Mouse (Mus musculus) hindbrain, embryonic 10.5 days (tissue): ENCODE data around the gene Nrp2. TPM values are rescaled to one million over a fixed set of nuclear protein-coding genes. Genes with fewer than 3 reads are reported as not detected.

Experiments used
- DNase-seq: peaks from one replicate; pipeline ENCODE4 v3.0.0-alpha.2; 2017; ENCODE audit warnings: low spot score
- H3K27ac ChIP-seq: fragments of 300-500 bp; sonication (generic); 2 replicates; pipeline ENCODE4 v1.5.1; 2016; ENCODE audit warnings: mild to moderate bottlenecking, moderate library complexity
- H3K27me3 ChIP-seq: fragments of 300-500 bp; sonication (generic); 2 replicates; pipeline ENCODE4 v1.6.1; 2016; ENCODE audit warnings: mild to moderate bottlenecking; ENCODE audit not compliant: poor library complexity, insufficient read depth, severe bottlenecking
- H3K36me3 ChIP-seq: fragments of 300-500 bp; sonication (generic); 2 replicates; pipeline ENCODE4 v1.6.1; 2016; ENCODE audit warnings: mild to moderate bottlenecking, moderate library complexity
- H3K4me1 ChIP-seq: fragments of 300-500 bp; sonication (generic); replicated peaks from 2 replicates; pipeline ENCODE4 v1.6.1; 2016; ENCODE audit warnings: mild to moderate bottlenecking
- H3K4me3 ChIP-seq: fragments of 300-500 bp; sonication (generic); 2 replicates; pipeline ENCODE4 v1.5.1; 2016; ENCODE audit warnings: mild to moderate bottlenecking, moderate library complexity
- H3K9me3 ChIP-seq: fragments of 300-500 bp; sonication (generic); 2 replicates; pipeline ENCODE4 v1.6.1; 2016; ENCODE audit warnings: mild to moderate bottlenecking, moderate library complexity
- WGBS: fragments of 180-500 bp; shearing (Covaris S2); methylation state at CpG from one replicate; pipeline ENCODE4 v1.1.7; 2016; 5-methylcytosine and 5-hydroxymethylcytosine counted together
- polyA plus RNA-seq: library from polyadenylated mRNA; unstranded; fragments of >200 nt; fragmentation: Nextera tagmentation; extraction: Ambion mirVana; gene quantifications from 2 replicates; pipeline ENCODE4 v1.2.1, GENCODE M21; 2016

The Nrp2 gene
- polyA plus RNA-seq, 1 experiment from 2014 or later = 23.1 TPM

- Histone ChIP-seq H3K36me3 (peaks cover 19% of the 10 kb centered on the region), H3K27ac (no peak overlapping the region), H3K9me3 (no peaks in the 10 kb centered on the region), H3K4me1 (peaks cover 15% of the 10 kb centered on the region), H3K4me3 (no peak overlapping the region), H3K27me3 (0 out of 2 replicates have a peak, but pooled peaks cover under 1% of the 10 kb centered on the region)
- WGBS = 86% methylated on average over 10 of the region's 10 CpGs
- DNase-seq = no peak
These were observed 84.5 kb downstream of the Nrp2 start for GRCm38 (mm10) chr1:62787546-62787945.

- WGBS = 25% methylated on average over 19 of the region's 19 CpGs
- DNase-seq = peak; percentile 63
- H3K9me3 ChIP-seq = no peaks in the 10 kb centered on the region
- H3K27me3 ChIP-seq = peaks cover 5% of the 10 kb centered on the region; the same call in 1 of the 2 replicates
- peak overlapping the region; percentile 73 for H3K27ac ChIP-seq
- no peaks in the 10 kb centered on the region for H3K36me3 ChIP-seq
- H3K4me3 ChIP-seq = peak overlapping the region; percentile 27
- peaks cover 29% of the 10 kb centered on the region for H3K4me1 ChIP-seq
These were observed 91.3 kb downstream of the Nrp2 start for GRCm38 (mm10) chr1:62794223-62794895.

- 53% methylated on average over 2 of the region's 2 CpGs for WGBS
- Histone ChIP-seq H3K27me3 (peaks cover 5% of the 10 kb centered on the region; the same call in 1 of the 2 replicates), H3K4me1 (peaks cover 29% of the 10 kb centered on the region), H3K4me3 (peak overlapping the region; percentile 27; the same call in 1 of the 2 replicates), H3K36me3 (no peaks in the 10 kb centered on the region), H3K27ac (peak overlapping the region; percentile 73; the same call in 1 of the 2 replicates), H3K9me3 (no peaks in the 10 kb centered on the region)
- DNase-seq = no peak
These were observed 91.8 kb downstream of the Nrp2 start for GRCm38 (mm10) chr1:62794896-62795255.

GRCm38 (mm10) chr1:62795307-62796037 is 92.4 kb downstream of the Nrp2 start:
- H3K9me3 ChIP-seq = no peaks in the 10 kb centered on the region
- DNase-seq = peak; percentile 80
- H3K36me3 ChIP-seq = no peaks in the 10 kb centered on the region
- 25% methylated on average over 28 of the region's 28 CpGs for WGBS
- peak overlapping the region; percentile 51 for H3K4me3 ChIP-seq
- peaks cover 29% of the 10 kb centered on the region for H3K4me1 ChIP-seq
- H3K27ac ChIP-seq = peak overlapping the region; percentile 86
- H3K27me3 ChIP-seq = peaks cover 5% of the 10 kb centered on the region; the same call in 1 of the 2 replicates

- peaks cover 30% of the 10 kb centered on the region for H3K4me1 ChIP-seq
- H3K4me3 ChIP-seq = peak overlapping the region; percentile 51
- H3K27ac ChIP-seq = peak overlapping the region; percentile 86
- no peaks in the 10 kb centered on the region for H3K9me3 ChIP-seq
- H3K27me3 ChIP-seq = peaks cover 5% of the 10 kb centered on the region; the same call in 1 of the 2 replicates
- DNase-seq = no peak
- H3K36me3 ChIP-seq = no peaks in the 10 kb centered on the region
- WGBS = 59% methylated on average over 9 of the region's 9 CpGs
These were observed 93.1 kb downstream of the Nrp2 start for GRCm38 (mm10) chr1:62796038-62796647.

- Histone ChIP-seq H3K27me3 (no peaks in the 10 kb centered on the region), H3K4me3 (no peak overlapping the region), H3K4me1 (peaks cover 26% of the 10 kb centered on the region), H3K27ac (no peak overlapping the region), H3K36me3 (no peaks in the 10 kb centered on the region), H3K9me3 (no peaks in the 10 kb centered on the region)
- WGBS = 66% methylated on average over 4 of the region's 4 CpGs
- DNase-seq = no peak
These were observed 96.3 kb downstream of the Nrp2 start for GRCm38 (mm10) chr1:62799427-62799826.

- DNase-seq = no peak
- H3K4me1 ChIP-seq = peaks cover 17% of the 10 kb centered on the region
- WGBS = 91% methylated on average over 5 of the region's 5 CpGs
These were observed 97.3 kb downstream of the Nrp2 start for GRCm38 (mm10) chr1:62800351-62800750.

GRCm38 (mm10) chr1:62801429-62801828 is 98.3 kb downstream of the Nrp2 start:
- Histone ChIP-seq H3K36me3 (no peaks in the 10 kb centered on the region), H3K4me3 (no peak overlapping the region), H3K27ac (peak overlapping the region; percentile 8; the same call in 1 of the 2 replicates), H3K27me3 (no peaks in the 10 kb centered on the region), H3K4me1 (peaks cover 6% of the 10 kb centered on the region; the same call in 1 of the 2 replicates), H3K9me3 (no peaks in the 10 kb centered on the region)
- WGBS = 62% methylated on average over 4 of the region's 4 CpGs
- DNase-seq = no peak

More at GRCm38 (mm10) chr1:62800351-62800750, 97.3 kb downstream of the Nrp2 start:
- Histone ChIP-seq H3K9me3 (no peaks in the 10 kb centered on the region), H3K36me3 (no peaks in the 10 kb centered on the region), H3K4me3 (no peak overlapping the region), H3K27me3 (no peaks in the 10 kb centered on the region), H3K27ac (no peak overlapping the region)

- H3K9me3 ChIP-seq = no peaks in the 10 kb centered on the region
- DNase-seq = no peak
- H3K4me1 ChIP-seq = peaks cover 10% of the 10 kb centered on the region; the same call in 1 of the 2 replicates
- H3K27me3 ChIP-seq = no peaks in the 10 kb centered on the region
- H3K36me3 ChIP-seq = no peaks in the 10 kb centered on the region
- H3K4me3 ChIP-seq = no peak overlapping the region
- H3K27ac ChIP-seq = no peak overlapping the region
- 82% methylated on average over 3 of the region's 3 CpGs for WGBS
These were observed 98.8 kb downstream of the Nrp2 start for GRCm38 (mm10) chr1:62801842-62802241.

- Histone ChIP-seq H3K9me3 (no peaks in the 10 kb centered on the region), H3K36me3 (no peaks in the 10 kb centered on the region), H3K4me1 (peaks cover 17% of the 10 kb centered on the region; the same call in 1 of the 2 replicates), H3K27me3 (no peaks in the 10 kb centered on the region), H3K27ac (no peak overlapping the region), H3K4me3 (no peak overlapping the region)
- 96% methylated on average over 1 of the region's 1 CpGs for WGBS
- no peak for DNase-seq
These were observed 100.5 kb downstream of the Nrp2 start for GRCm38 (mm10) chr1:62803544-62803943.

GRCm38 (mm10) chr1:62806014-62806413 is 102.9 kb downstream of the Nrp2 start:
- DNase-seq = no peak
- 36% methylated on average over 1 of the region's 1 CpGs for WGBS
- Histone ChIP-seq H3K4me3 (no peak overlapping the region), H3K4me1 (peaks cover 17% of the 10 kb centered on the region; the same call in 1 of the 2 replicates), H3K36me3 (no peaks in the 10 kb centered on the region), H3K27me3 (no peaks in the 10 kb centered on the region), H3K27ac (no peak overlapping the region), H3K9me3 (no peaks in the 10 kb centered on the region)

- Histone ChIP-seq H3K4me1 (peaks cover 19% of the 10 kb centered on the region; the same call in 1 of the 2 replicates), H3K27ac (no peak overlapping the region), H3K4me3 (no peak overlapping the region), H3K9me3 (no peaks in the 10 kb centered on the region), H3K36me3 (no peaks in the 10 kb centered on the region), H3K27me3 (no peaks in the 10 kb centered on the region)
- DNase-seq = no peak
- 86% methylated on average over 4 of the region's 4 CpGs for WGBS
These were observed 105.3 kb downstream of the Nrp2 start for GRCm38 (mm10) chr1:62808395-62808794.
